Mouse (Mus musculus) layer of hippocampus, postnatal 10 days (tissue): ENCODE results near the gene Mapk8ip1. TPM values are rescaled to one million over a fixed set of nuclear protein-coding genes. Genes with fewer than 3 reads are reported as not detected.

Experiments used
- DNase-seq, 2 experiments: peaks; one replicate each; pipeline ENCODE4 v3.0.0; 2021; ENCODE audit warnings: low spot score in 2 of 2
- total RNA-seq, 2 experiments: library from RNA; stranded (reverse); gene quantifications; 2 replicates each; pipeline ENCODE4 v1.2.3; 2021

Gene Mapk8ip1
- total RNA-seq, 2 experiments from 2014 or later, result 385 to 403 TPM

- peak; percentile 91 to 92 for DNase-seq
Measured at GRCm38 (mm10) chr2:92375099-92375623, 25.9 kb downstream of the Mapk8ip1 start.

DNA sequence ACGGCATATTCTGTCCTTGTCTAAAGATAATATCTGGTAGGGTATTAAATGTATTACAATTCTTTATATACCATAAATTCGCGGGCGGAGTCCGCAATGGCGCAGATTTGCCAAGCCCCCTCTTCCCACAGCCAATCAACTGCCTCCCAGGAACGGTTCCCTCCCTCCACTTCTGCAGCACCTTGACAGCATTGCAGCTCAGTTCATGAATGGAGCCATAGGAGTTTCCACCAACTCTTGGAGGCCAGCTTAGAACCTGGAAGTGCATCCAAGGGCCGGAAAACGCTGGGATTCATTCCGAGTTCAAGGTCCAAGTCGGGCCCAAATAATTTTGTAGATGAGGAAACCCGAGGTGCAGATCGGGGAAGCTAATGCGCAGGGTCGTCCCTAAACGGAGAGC is 26.5 kb downstream of the Mapk8ip1 start, which contains the start of the genes Pex16 and Large2:
Gene Pex16 (plus strand): TSS at position 163 of the 400 bp plus-strand sequence.
Gene Large2 (minus strand): TSS at position 356 of the 400 bp plus-strand sequence.
- DNase-seq, result no peak

DNA sequence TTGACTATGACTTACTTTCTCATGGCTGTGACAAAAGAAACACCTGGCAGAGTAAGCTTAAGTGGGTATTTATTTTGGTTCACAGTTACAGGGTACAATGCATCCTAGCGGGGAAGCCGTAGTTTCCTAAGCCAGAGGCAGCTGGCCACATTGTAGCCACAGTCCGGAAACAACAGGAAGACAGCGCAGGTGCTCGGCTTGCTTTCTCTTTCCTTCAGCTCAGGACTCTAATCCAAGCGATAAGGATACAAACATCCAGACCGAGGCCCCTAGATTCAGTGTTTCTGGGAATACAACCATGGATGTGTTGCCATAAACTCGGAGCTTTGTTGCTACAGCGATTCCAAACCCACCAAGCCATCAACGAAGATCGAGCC is 27.6 kb downstream of the Mapk8ip1 start:
- no peak for DNase-seq

- no peak for DNase-seq
Measured at GRCm38 (mm10) chr2:92372767-92373436, 28.2 kb downstream of the Mapk8ip1 start.

GRCm38 (mm10) chr2:92371971-92372690 is 28.9 kb downstream of the Mapk8ip1 start:
- no peak for DNase-seq

- DNase-seq, result no peak
Measured at GRCm38 (mm10) chr2:92370821-92371805, 29.9 kb downstream of the Mapk8ip1 start.

- no peak for DNase-seq
Measured at GRCm38 (mm10) chr2:92370375-92370774, 30.7 kb downstream of the Mapk8ip1 start.

DNA sequence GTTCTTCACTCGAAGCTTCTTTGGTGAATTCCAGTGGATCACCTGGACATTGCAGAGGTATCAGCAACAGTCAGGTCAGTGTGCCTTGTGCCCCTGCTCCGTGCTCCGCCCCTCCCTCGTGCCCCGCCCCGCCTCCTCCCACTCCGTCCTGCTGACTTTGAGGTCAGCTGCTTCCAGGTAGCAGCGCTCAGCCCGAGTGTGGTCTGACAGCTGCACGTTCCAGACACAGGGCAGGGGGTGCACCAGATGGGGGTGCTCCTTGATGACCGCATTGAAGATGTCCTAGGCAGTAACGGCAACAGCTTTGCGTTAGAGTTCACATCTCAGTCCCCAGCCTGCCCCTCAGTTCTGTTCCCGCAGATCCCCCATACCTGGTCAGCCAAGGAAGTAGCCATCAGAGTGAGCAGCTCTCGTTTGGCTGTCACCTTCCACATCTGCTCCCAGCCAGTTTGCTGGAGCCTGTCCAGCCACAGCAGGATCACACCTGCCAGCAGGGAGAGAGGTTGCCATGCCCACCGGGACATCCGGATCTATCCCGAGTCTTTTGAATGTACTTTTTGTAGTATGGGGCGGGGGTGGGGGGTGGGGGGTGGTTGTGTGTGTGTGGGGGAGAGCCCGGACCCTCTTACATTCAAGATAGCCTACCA is 33.6 kb downstream of the Mapk8ip1 start:
- no peak for DNase-seq

DNA sequence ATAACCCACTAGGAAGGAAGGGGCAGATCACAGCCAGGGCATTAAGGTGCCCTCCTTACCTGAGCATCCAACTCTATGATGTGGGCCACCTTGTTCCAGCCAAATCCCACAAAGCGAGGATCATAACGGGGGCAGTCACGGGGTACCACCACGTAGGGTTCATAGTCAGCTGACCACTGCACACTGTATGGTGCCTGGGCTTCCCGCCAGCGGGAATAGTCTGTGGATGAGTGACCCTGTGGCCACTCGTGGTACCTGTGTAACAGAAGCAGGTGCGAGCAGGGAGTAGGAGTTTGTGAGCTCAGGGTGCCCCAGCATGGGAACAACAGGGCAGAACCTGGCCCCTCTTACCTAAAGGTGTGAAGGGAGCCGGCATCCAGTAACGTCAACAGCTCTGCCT is 35.5 kb downstream of the Mapk8ip1 start:
- DNase-seq, result no peak

DNA sequence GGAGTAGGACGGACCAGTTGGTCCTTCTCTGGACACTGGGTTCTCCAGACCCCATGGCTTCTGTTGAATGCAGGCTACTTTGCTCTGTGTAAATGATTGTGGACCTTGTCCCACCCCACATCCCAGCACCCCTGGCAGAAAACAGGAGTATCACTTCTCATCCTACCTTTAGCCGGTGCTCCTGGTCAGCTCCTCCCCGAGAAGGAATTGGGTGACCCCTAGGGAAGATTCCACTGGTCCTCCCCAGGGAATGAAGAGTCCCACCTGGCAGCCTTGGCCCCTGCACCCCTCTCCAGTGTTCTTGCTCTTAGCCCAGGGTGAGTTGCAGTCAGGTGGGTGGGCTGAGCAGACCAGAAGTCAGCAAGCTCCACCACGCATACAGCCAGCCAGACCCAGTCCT is 37.0 kb downstream of the Mapk8ip1 start:
- DNase-seq, result no peak

DNA sequence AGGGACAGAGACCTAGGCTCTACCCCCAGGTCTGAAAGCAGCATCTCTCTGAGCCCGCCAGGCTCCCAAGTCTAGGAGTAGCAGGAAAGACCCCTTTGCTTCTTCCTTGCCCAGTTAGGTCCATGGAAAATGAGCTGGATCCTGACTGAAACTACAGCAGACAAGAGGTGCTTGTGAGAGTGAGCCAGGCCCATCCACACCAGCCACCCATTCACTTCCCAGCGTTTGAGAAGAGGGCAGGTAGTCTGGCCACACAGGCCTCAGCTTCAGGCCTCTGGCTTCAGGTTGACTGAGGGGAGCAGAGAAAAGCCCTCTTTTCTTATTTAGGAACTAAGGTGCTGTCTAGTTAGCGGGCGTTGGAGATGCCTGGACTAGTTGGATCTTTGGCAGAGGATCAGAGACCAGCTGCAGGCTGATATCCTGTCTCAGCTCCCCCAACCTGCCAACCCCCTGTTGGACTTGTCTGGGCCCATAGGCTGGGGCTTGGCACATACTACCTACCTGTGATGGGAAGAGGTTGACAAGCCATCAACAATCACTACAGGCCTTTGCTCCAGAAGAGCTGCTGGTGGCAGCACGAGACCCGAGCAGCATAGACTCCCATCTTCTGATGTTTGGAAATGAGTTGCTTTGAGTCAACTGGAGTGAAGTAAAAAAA is 38.4 kb downstream of the Mapk8ip1 start:
- DNase-seq, result no peak

DNA sequence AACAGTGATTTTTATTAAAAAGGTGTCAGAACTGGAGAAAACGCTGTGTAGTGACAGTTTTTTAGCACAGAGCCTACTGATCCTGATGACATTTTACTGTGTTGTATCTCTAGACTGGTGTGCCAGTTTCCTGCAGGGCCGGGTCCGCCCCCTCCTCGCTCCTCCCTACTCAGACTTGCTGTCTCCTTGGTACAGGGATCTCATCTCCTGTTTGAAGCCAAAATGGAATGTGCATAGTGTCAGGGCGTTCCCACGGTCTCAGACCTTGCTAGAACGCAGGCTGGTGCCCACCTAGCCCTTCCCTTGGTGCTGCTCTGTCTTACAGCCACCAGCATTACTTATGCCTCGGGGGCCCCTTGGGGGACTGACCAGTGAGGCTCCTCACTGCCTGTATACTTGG is 39.3 kb downstream of the Mapk8ip1 start:
- no peak for DNase-seq

- DNase-seq, result no peak
Measured at GRCm38 (mm10) chr2:92360893-92361292, 40.2 kb downstream of the Mapk8ip1 start.

DNA sequence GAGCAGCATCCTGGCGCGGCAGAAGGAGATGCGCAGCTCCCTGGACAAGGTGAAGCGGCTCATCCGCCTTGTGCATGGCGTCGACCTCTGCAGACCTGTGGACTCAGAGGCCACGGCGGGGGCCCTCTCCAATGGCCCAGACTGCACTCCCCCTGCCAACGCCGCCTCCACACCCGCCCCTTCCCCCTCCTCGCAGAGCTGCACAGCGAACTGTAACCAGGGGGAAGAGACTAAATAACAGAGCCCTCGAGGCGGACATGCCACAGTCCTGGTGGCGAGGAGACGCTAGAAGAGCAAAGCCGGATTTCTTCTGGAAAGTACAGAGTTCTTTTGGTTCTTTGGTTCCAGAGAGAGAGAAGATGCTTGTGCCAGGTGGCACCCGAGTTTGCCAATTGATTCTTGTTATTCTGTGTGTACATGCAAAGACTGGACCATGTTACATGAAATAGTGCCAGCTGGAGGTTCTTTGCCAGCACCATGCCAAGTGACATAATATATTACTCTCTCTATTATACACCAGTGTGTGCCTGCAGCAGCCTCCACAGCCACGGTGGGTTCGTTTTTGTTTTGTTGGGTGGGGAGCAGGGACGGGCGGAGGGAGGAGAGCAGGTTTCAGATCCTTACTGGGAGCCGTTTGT is 40.8 kb downstream of the Mapk8ip1 start:
- no peak for DNase-seq

DNA sequence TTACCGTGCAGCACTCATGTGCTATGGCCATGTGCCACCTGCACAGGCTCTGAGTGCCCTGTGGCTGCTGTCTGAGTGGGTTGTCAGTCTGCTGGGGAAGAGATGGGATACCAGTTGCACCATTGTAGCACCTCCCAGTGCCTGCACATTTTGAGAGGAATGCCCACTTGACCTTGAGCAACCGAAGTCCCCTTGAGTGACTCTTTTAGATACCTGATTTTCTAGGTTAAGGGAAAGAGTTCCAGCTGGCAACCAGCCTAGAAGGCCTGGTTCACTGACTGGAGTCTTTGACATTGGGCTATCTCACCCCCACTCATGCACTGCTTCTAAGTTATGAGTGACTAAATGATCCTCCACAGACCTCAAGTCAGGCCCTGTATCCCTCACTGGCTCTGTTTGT is 41.8 kb downstream of the Mapk8ip1 start:
- DNase-seq, result peak in 1 of 2 experiments; percentile 10

DNA sequence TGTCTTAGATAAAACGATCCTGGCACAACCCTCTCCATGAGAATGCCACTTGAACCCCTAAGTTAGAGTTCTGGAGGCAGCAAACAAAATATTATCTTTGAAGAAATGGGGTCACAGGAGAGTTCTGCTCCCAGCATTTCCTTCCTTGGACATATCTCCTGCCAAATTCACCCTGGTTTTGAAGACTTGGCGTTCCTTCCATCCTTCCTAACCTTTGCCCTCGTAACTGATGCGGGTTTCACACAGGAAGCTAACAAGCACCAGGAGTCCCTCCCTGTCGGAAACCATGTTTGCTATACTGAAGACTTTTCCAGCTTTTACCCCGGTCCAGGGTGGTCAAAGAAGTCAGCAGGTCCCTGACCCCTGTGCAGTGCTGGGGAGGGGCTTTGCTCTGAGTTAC is 46.8 kb downstream of the Mapk8ip1 start:
- DNase-seq, result no peak

GRCm38 (mm10) chr2:92353402-92353801 is 47.7 kb downstream of the Mapk8ip1 start:
- no peak for DNase-seq

- no peak for DNase-seq
Measured at GRCm38 (mm10) chr2:92350686-92351085, 50.4 kb downstream of the Mapk8ip1 start.

DNA sequence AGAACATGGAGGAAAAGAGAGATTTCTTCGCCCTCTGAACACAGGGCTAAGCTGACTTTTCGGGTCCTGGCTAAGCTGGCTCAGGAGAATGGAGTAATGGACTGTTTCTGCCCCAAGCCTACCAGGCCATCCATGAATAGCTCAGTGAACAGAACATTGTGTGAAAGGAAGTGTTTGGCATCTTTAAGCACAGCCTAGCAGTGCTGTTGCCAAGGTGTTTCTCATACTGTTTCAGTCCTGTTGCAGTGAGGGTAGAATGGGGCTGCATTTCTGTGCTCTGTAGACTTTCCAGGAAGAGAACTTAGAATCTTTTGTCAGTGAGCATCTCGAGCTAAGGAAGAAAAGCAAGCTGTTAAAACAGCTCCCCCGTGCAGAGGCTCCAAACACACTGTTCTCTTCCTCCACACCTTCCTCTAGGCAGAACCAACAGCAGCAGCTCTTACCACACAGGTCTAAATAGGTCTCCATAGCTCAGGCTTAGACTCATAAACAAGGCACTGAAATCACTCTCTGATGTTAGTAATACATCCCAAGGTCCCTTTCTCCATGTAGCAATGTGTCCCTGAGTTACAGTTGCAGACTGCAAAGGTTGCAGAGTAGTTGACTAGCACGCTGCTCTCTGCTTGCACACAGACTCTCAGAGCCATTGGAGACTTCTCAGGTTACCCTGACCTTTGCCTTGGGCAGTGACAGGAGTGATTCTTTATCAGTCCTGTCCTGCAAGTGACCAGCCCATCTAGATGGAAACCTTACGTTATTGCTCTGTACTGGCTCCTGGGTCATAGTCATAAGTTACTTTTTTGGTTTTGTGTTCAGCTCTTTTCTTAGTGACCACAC is 51.3 kb downstream of the Mapk8ip1 start:
- no peak for DNase-seq
